Mouse (Mus musculus) forebrain, embryonic 10.5 days (tissue): Measurements from ENCODE around the gene Arglu1. TPM values are rescaled to one million over a fixed set of nuclear protein-coding genes. Genes with fewer than 3 reads are reported as not detected.

ENCODE experiments used
- DNase-seq: peaks from one replicate; pipeline ENCODE4 v3.0.0-alpha.2; 2017; ENCODE audit warnings: low spot score; ENCODE audit errors: extremely low spot score
- H3K27ac ChIP-seq: fragments of 300-500 bp; sonication (generic); 2 replicates; pipeline ENCODE4 v1.5.1; 2016; ENCODE audit warnings: mild to moderate bottlenecking
- H3K27me3 ChIP-seq: fragments of 300-500 bp; sonication (generic); 2 replicates; pipeline ENCODE4 v1.6.1; 2016; ENCODE audit warnings: mild to moderate bottlenecking; ENCODE audit not compliant: poor library complexity, severe bottlenecking
- H3K36me3 ChIP-seq: fragments of 300-500 bp; sonication (generic); replicated peaks from 2 replicates; pipeline ENCODE4 v1.6.1; 2016; ENCODE audit warnings: mild to moderate bottlenecking, moderate library complexity
- H3K4me1 ChIP-seq: fragments of 300-500 bp; sonication (generic); 2 replicates; pipeline ENCODE4 v1.6.1; 2016
- H3K4me3 ChIP-seq: fragments of 300-500 bp; sonication (generic); 2 replicates; pipeline ENCODE4 v1.5.1; 2016; ENCODE audit warnings: mild to moderate bottlenecking, moderate library complexity
- H3K9me3 ChIP-seq: fragments of 300-500 bp; sonication (generic); 2 replicates; pipeline ENCODE4 v1.6.1; 2016; ENCODE audit warnings: mild to moderate bottlenecking, moderate library complexity
- WGBS: fragments of 180-500 bp; shearing (Covaris S2); methylation state at CpG from one replicate; pipeline ENCODE4 v1.1.7; 2016; 5-methylcytosine and 5-hydroxymethylcytosine counted together
- polyA plus RNA-seq: library from polyadenylated mRNA; unstranded; fragments of >200 nt; fragmentation: Nextera tagmentation; extraction: Ambion mirVana; gene quantifications from 2 replicates; pipeline ENCODE4 v1.2.1, GENCODE M21; 2016

Gene Arglu1
- polyA plus RNA-seq, 1 experiment from 2014 or later, result 154 TPM

- DNase-seq, result no peak
- Histone ChIP-seq H3K4me1 (peaks cover 41% of the 10 kb centered on the region), H3K27me3 (no peaks in the 10 kb centered on the region), H3K27ac (no peak overlapping the region), H3K36me3 (peaks cover 39% of the 10 kb centered on the region), H3K9me3 (no peaks in the 10 kb centered on the region), H3K4me3 (no peak overlapping the region; the same call in 1 of the 2 replicates)
- 89% methylated on average over 2 of the region's 2 CpGs for WGBS
Observed at GRCm38 (mm10) chr8:8685517-8685916, 4.8 kb downstream of the Arglu1 start.

GRCm38 (mm10) chr8:8682697-8683096 lies 7.6 kb downstream of the Arglu1 start:
- Histone ChIP-seq H3K36me3 (peaks cover 67% of the 10 kb centered on the region), H3K4me1 (peaks cover 25% of the 10 kb centered on the region), H3K9me3 (no peaks in the 10 kb centered on the region), H3K4me3 (no peak overlapping the region), H3K27me3 (no peaks in the 10 kb centered on the region), H3K27ac (no peak overlapping the region)
- WGBS, result 92% methylated on average over 3 of the region's 3 CpGs
- DNase-seq, result no peak

GRCm38 (mm10) chr8:8678236-8678635 lies 12.1 kb downstream of the Arglu1 start:
- peaks cover 99% of the 10 kb centered on the region for H3K36me3 ChIP-seq

GRCm38 (mm10) chr8:8674864-8675263 lies 15.5 kb downstream of the Arglu1 start:
- H3K27me3 ChIP-seq, result no peaks in the 10 kb centered on the region
- H3K36me3 ChIP-seq, result peaks cover 98% of the 10 kb centered on the region
- H3K27ac ChIP-seq, result no peak overlapping the region
- no peak for DNase-seq
- no peaks in the 10 kb centered on the region for H3K4me1 ChIP-seq
- no peak overlapping the region for H3K4me3 ChIP-seq
- H3K9me3 ChIP-seq, result no peaks in the 10 kb centered on the region
- WGBS, result 93% methylated on average over 5 of the region's 5 CpGs

More at GRCm38 (mm10) chr8:8678236-8678635, 12.1 kb downstream of the Arglu1 start:
- no peak overlapping the region for H3K27ac ChIP-seq
- no peak overlapping the region for H3K4me3 ChIP-seq
- DNase-seq, result no peak
- no peaks in the 10 kb centered on the region for H3K9me3 ChIP-seq
- no peaks in the 10 kb centered on the region for H3K4me1 ChIP-seq
- WGBS, result 87% methylated on average over 3 of the region's 3 CpGs
- H3K27me3 ChIP-seq, result no peaks in the 10 kb centered on the region

GRCm38 (mm10) chr8:8661759-8662138 lies 28.6 kb downstream of the Arglu1 start:
- Histone ChIP-seq H3K36me3 (peaks cover 27% of the 10 kb centered on the region), H3K4me3 (peak overlapping the region; percentile 97), H3K27ac (peak overlapping the region; percentile 98), H3K9me3 (no peaks in the 10 kb centered on the region), H3K27me3 (no peaks in the 10 kb centered on the region), H3K4me1 (peaks cover 28% of the 10 kb centered on the region)
- peak; percentile 86 for DNase-seq
- WGBS, result under 1% methylated on average over 23 of the region's 23 CpGs

- H3K4me1 ChIP-seq, result peaks cover 33% of the 10 kb centered on the region
- under 1% methylated on average over 69 of the region's 70 CpGs for WGBS
- no peaks in the 10 kb centered on the region for H3K9me3 ChIP-seq
- peak; percentile 95 for DNase-seq
- H3K36me3 ChIP-seq, result peaks cover 22% of the 10 kb centered on the region
- no peaks in the 10 kb centered on the region for H3K27me3 ChIP-seq
- peak within 1 kb of the TSS; percentile 98 for H3K27ac ChIP-seq
- peak within 1 kb of the TSS; percentile 97 for H3K4me3 ChIP-seq
Observed at GRCm38 (mm10) chr8:8661103-8661758, 29.1 kb downstream of the Arglu1 start, which contains the start of gene Efnb2. Gene Efnb2, minus strand, starts transcription at chr8:8661242.

- peaks cover 15% of the 10 kb centered on the region for H3K36me3 ChIP-seq
- WGBS, result under 1% methylated on average over 85 of the region's 88 CpGs
- H3K4me3 ChIP-seq, result peak overlapping the region; percentile 97
- DNase-seq, result peak; percentile 54
- no peaks in the 10 kb centered on the region for H3K27me3 ChIP-seq
- no peaks in the 10 kb centered on the region for H3K9me3 ChIP-seq
- H3K27ac ChIP-seq, result peak overlapping the region; percentile 98
- H3K4me1 ChIP-seq, result peaks cover 40% of the 10 kb centered on the region
Observed at GRCm38 (mm10) chr8:8660307-8661098, 29.8 kb downstream of the Arglu1 start.

GRCm38 (mm10) chr8:8659503-8660306 lies 30.6 kb downstream of the Arglu1 start:
- Histone ChIP-seq H3K27ac (peak overlapping the region; percentile 98), H3K36me3 (peaks cover 7% of the 10 kb centered on the region), H3K4me3 (peak overlapping the region; percentile 97), H3K27me3 (no peaks in the 10 kb centered on the region), H3K9me3 (no peaks in the 10 kb centered on the region), H3K4me1 (peaks cover 48% of the 10 kb centered on the region)
- peak; percentile 58 for DNase-seq
- under 1% methylated on average over 53 of the region's 53 CpGs for WGBS

GRCm38 (mm10) chr8:8658426-8659224 lies 31.7 kb downstream of the Arglu1 start:
- H3K4me1 ChIP-seq, result peaks cover 59% of the 10 kb centered on the region
- H3K9me3 ChIP-seq, result no peaks in the 10 kb centered on the region
- H3K27ac ChIP-seq, result peak overlapping the region; percentile 98
- DNase-seq, result peak; percentile 83
- peak overlapping the region; percentile 97 for H3K4me3 ChIP-seq
- no peaks in the 10 kb centered on the region for H3K36me3 ChIP-seq
- no peaks in the 10 kb centered on the region for H3K27me3 ChIP-seq
- under 1% methylated on average over 19 of the region's 19 CpGs for WGBS

- peaks cover 64% of the 10 kb centered on the region for H3K4me1 ChIP-seq
- H3K4me3 ChIP-seq, result peak overlapping the region; percentile 97
- peaks cover 6% of the 10 kb centered on the region; the same call in 1 of the 2 replicates for H3K27me3 ChIP-seq
- H3K27ac ChIP-seq, result peak overlapping the region; percentile 98
- H3K36me3 ChIP-seq, result peaks cover 8% of the 10 kb centered on the region; the same call in 1 of the 2 replicates
- 5% methylated on average over 5 of the region's 5 CpGs for WGBS
- no peaks in the 10 kb centered on the region for H3K9me3 ChIP-seq
- DNase-seq, result peak; percentile 39
Observed at GRCm38 (mm10) chr8:8657692-8658355, 32.5 kb downstream of the Arglu1 start.

- peak overlapping the region; percentile 97 for H3K4me3 ChIP-seq
- H3K27ac ChIP-seq, result peak overlapping the region; percentile 98
- no peaks in the 10 kb centered on the region for H3K9me3 ChIP-seq
- H3K4me1 ChIP-seq, result peaks cover 68% of the 10 kb centered on the region
- 3% methylated on average over 14 of the region's 14 CpGs for WGBS
- peaks cover 15% of the 10 kb centered on the region for H3K36me3 ChIP-seq
- H3K27me3 ChIP-seq, result peaks cover 16% of the 10 kb centered on the region
- peak; percentile 33 for DNase-seq
Observed at GRCm38 (mm10) chr8:8656578-8657441, 33.5 kb downstream of the Arglu1 start.
